Mouse (Mus musculus) heart, embryonic 11.5 days (tissue): ENCODE data around the gene Usp22. TPM values are rescaled to one million over a fixed set of nuclear protein-coding genes. Genes with fewer than 3 reads are reported as not detected.
"Not testable (repeated sequence)": the region's sequence is repeated elsewhere in the genome, so short reads cannot be mapped to it uniquely, and the experiment has no call there.

Source experiments
- ATAC-seq: fragments of 200-750 bp; cut with Nextera tagmentation; replicated peaks from 2 replicates; pipeline ENCODE4 v1.8.0; 2017; ENCODE audit warnings: moderate library complexity; ENCODE audit not compliant: insufficient number of reproducible peaks, low FRiP score, low TSS enrichment
- H3K27ac ChIP-seq: fragments of 300-500 bp; sonication (generic); 2 replicates; pipeline ENCODE4 v1.5.1; 2014; ENCODE audit warnings: mild to moderate bottlenecking, low read depth, low read length
- H3K27me3 ChIP-seq: fragments of 300-500 bp; sonication (generic); 2 replicates; pipeline ENCODE4 v1.6.1; 2014; ENCODE audit warnings: mild to moderate bottlenecking, low read length, mixed read lengths; ENCODE audit not compliant: control insufficient read depth, insufficient read depth
- H3K36me3 ChIP-seq: fragments of 300-500 bp; sonication (generic); 2 replicates; pipeline ENCODE4 v1.6.1; 2014; ENCODE audit warnings: mild to moderate bottlenecking, low read length, moderate library complexity, mixed read lengths; ENCODE audit not compliant: control insufficient read depth, insufficient read depth
- H3K4me1 ChIP-seq: fragments of 300-500 bp; sonication (generic); 2 replicates; pipeline ENCODE4 v1.6.1; 2014; ENCODE audit warnings: low read length; ENCODE audit not compliant: control insufficient read depth, insufficient read depth
- H3K4me2 ChIP-seq: fragments of 300-500 bp; sonication (generic); 2 replicates; pipeline ENCODE4 v1.6.1; 2014; ENCODE audit warnings: mild to moderate bottlenecking, moderate library complexity
- H3K4me3 ChIP-seq: fragments of 300-500 bp; sonication (generic); 2 replicates; pipeline ENCODE4 v1.5.1; 2014; ENCODE audit warnings: low read depth, low read length
- H3K9ac ChIP-seq: fragments of 300-500 bp; sonication (generic); 2 replicates; pipeline ENCODE4 v1.6.1; 2014; ENCODE audit warnings: mild to moderate bottlenecking, low read depth, low read length, moderate library complexity
- H3K9me3 ChIP-seq: fragments of 300-500 bp; sonication (generic); replicated peaks from 2 replicates; pipeline ENCODE4 v1.6.1; 2016; ENCODE audit warnings: low read length; ENCODE audit not compliant: control insufficient read depth
- WGBS: fragments of 180-500 bp; shearing (Covaris S2); extraction: QIAGEN DNeasy Blood & Tissue Kit; methylation state at CpG from one replicate; pipeline ENCODE4 v1.1.7; 2014; ENCODE audit not compliant: insufficient replicate concordance; 5-methylcytosine and 5-hydroxymethylcytosine counted together
- polyA plus RNA-seq: library from polyadenylated mRNA; unstranded; fragments of >200 nt; fragmentation: Nextera tagmentation; extraction: Ambion mirVana; gene quantifications from 2 replicates; pipeline ENCODE4 v1.2.1, GENCODE M21; 2014

Gene Usp22
- polyA plus RNA-seq, 1 experiment from 2014 or later, result 95.0 TPM

DNA sequence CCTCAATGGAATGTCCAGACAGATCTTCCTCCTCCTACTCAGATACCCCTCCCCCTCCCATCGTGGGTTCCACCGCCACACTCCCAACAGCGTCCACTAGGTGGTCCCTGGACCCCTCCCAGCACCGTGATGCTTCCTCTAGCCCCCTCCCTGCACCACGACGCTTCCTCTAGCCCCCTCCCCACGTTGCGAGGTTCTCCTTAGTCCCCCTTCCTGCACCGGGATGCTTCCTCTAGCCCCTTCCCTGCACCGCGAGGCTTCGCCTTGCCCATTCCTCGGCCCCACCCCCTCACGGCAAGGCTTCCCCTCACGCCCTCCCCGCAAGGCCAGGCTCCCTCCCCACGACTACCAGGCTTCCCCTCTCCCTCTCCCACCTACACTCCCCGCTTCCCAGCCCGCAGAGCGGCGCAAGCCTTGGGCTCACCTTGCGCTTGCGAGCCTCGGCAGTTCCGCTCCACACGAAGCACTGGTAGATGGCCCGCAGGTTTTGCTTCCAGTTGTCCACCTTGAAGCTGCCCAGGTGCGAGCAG, 499 bp downstream of the Usp22 start:
- peak; percentile 32 for ATAC-seq
- peak overlapping the region; percentile 73 for H3K4me2 ChIP-seq
- H3K9me3 ChIP-seq, result no peaks in the 10 kb centered on the region
- H3K36me3 ChIP-seq, result no peaks in the 10 kb centered on the region
- WGBS, result under 1% methylated on average over 28 of the region's 28 CpGs
- peak overlapping the region; percentile 94 for H3K27ac ChIP-seq
- H3K4me1 ChIP-seq, result peaks cover 13% of the 10 kb centered on the region
- peak overlapping the region; percentile 99 for H3K9ac ChIP-seq
- H3K4me3 ChIP-seq, result peak overlapping the region; percentile 97
- no peaks in the 10 kb centered on the region for H3K27me3 ChIP-seq

DNA sequence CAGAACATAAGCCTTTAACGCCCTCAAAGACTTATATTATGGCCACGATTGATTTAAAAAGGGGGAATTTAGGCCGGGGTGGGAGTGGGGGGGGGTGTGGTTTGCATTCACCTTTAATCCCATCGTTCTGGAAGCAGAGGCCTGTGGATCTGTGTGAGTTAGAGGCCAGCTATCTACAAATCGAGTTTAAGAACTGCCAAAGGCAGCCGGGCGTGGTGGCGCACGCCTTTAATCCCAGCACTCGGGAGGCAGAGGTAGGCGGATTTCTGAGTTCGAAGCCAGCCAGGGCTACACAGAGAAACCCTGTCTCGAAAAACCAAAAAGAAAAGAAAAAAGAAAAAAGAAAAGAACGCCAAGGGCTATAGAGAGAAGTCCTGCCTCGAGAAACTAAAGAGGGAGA, 1.4 kb downstream of the Usp22 start:
- H3K4me1 ChIP-seq, result peaks cover 16% of the 10 kb centered on the region
- H3K9me3 ChIP-seq, H3K27me3 ChIP-seq, H3K27ac ChIP-seq, H3K9ac ChIP-seq, ATAC-seq, H3K36me3 ChIP-seq: not testable (repeated sequence)
- peak overlapping the region; percentile 73 for H3K4me2 ChIP-seq
- 40% methylated on average over 15 of the region's 15 CpGs for WGBS
- peak overlapping the region; percentile 97 for H3K4me3 ChIP-seq

DNA sequence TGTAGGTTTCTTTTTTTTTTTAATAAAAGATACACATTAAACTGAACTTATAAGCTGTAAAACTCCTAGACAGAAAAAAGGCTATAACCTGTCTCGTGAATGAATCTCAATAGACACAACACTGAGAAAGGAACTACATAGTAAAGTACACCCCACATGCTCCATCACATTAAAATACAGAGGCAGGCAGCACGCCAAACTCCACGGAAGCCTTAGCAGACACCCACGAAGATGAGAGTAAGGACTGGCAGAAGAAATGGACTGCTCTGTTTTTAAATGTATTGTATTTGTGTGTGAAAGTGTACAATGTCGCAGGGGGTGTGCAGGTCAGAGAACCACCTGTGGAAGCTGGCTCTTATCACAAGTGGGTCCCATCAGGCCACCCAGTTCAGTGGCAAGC, 4.7 kb downstream of the Usp22 start:
- Histone ChIP-seq H3K9me3 (no peaks in the 10 kb centered on the region), H3K36me3 (peaks cover 9% of the 10 kb centered on the region), H3K27me3 (no peaks in the 10 kb centered on the region), H3K27ac (no peak overlapping the region; the same call in 1 of the 2 replicates), H3K9ac (no peak overlapping the region), H3K4me1 (peaks cover 16% of the 10 kb centered on the region), H3K4me2 (no peak overlapping the region), H3K4me3 (no peak overlapping the region)
- 89% methylated on average over 5 of the region's 5 CpGs for WGBS
- no peak for ATAC-seq

DNA sequence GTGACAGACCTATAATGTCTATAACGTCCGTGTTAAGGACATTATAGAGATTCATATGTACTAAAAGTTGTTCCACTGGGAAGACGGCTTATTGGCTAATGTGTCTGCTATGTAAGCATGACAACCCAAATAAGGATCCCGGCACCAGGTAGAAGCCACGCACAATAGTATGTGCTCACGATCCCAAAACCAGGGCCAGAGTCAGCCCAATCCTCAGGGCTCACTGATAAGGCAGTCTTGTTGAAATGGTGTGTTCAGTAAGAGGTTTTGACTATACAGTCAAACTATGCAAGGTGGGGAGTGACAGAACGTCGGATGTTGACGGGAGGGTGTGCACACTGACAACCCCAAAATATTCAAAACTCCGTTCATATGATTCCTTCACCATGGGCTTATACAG, 10.0 kb downstream of the Usp22 start:
- no peak overlapping the region for H3K9ac ChIP-seq
- H3K9me3 ChIP-seq, result no peaks in the 10 kb centered on the region
- 87% methylated on average over 10 of the region's 10 CpGs for WGBS
- H3K4me3 ChIP-seq, result no peak overlapping the region
- peaks cover 52% of the 10 kb centered on the region for H3K36me3 ChIP-seq
- H3K4me2 ChIP-seq, result no peak overlapping the region
- no peaks in the 10 kb centered on the region for H3K27me3 ChIP-seq
- H3K4me1 ChIP-seq, result peaks cover 2% of the 10 kb centered on the region; the same call in 1 of the 2 replicates
- ATAC-seq, result no peak
- H3K27ac ChIP-seq, result no peak overlapping the region

DNA sequence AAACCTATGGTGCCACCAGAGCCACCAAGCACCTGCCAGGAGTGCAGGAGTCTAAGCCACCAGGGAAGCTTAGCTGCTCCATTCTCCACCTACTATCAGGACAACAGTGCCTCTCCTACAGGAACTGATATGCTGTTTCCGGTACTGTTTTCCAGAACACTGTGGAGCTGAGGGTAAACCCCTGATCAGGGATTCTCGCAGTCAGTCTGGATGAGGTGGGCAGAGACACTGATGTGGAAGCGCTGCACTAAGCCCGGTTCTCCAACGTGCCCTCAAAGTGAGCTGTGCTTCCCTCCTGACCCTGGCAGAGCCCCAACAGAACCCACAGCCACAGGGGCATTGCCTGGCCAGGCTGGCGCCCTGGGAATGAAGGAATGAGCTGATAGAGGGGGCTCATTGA, 10.5 kb downstream of the Usp22 start:
- H3K27ac ChIP-seq, result no peak overlapping the region
- no peaks in the 10 kb centered on the region for H3K27me3 ChIP-seq
- H3K4me2 ChIP-seq, result no peak overlapping the region
- H3K4me3 ChIP-seq, result no peak overlapping the region
- 76% methylated on average over 6 of the region's 6 CpGs for WGBS
- no peak overlapping the region for H3K9ac ChIP-seq
- no peak for ATAC-seq
- no peaks in the 10 kb centered on the region for H3K9me3 ChIP-seq
- H3K36me3 ChIP-seq, result peaks cover 54% of the 10 kb centered on the region
- peaks cover 2% of the 10 kb centered on the region; the same call in 1 of the 2 replicates for H3K4me1 ChIP-seq

DNA sequence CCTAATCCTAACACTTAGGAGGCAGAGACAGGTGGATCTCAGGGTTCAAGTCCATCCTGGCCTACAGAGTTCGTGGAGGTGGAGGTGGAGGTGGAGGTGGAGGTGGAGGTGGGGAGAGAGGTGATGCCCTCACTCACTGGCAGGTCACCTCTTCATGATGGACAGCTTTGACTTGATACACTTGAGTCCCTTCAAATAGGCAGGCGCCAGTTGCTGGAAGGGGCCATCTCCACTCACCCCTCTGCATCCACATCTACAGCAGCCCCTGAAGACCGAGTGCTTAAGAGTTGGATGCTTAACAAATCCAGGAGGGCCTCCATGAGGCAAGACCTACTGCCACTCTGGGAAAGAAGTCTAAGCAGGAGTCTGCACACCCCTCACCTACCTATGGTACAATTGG, 11.5 kb downstream of the Usp22 start:
- peaks cover 61% of the 10 kb centered on the region for H3K36me3 ChIP-seq
- no peak overlapping the region for H3K9ac ChIP-seq
- no peak overlapping the region for H3K4me3 ChIP-seq
- no peak overlapping the region for H3K27ac ChIP-seq
- no peak for ATAC-seq
- 79% methylated on average over 3 of the region's 3 CpGs for WGBS
- H3K9me3 ChIP-seq, result no peaks in the 10 kb centered on the region
- H3K4me2 ChIP-seq, result no peak overlapping the region
- no peaks in the 10 kb centered on the region; the same call in 1 of the 2 replicates for H3K4me1 ChIP-seq
- H3K27me3 ChIP-seq, result no peaks in the 10 kb centered on the region

DNA sequence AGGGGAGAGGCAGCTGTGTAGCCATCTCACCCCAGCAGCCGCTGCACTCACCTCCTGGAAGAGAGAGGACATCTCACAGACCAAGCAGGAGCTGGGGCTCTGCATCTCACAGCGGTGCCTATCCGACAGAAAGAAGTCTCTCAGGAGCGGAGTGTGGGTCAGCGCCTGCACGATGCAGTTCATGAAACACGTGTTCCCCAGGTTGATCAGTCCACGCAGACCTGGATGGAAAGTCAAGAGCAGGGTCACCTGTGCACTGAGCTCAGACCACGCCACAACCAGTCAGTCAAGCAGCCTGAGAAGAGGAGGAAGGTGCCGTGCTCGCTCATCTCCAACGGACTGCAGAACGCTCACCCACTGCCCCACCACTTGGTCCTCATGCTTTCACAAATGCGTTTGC, 12.1 kb downstream of the Usp22 start:
- WGBS, result 93% methylated on average over 14 of the region's 14 CpGs
- no peaks in the 10 kb centered on the region; the same call in 1 of the 2 replicates for H3K4me1 ChIP-seq
- H3K27me3 ChIP-seq, result no peaks in the 10 kb centered on the region
- H3K36me3 ChIP-seq, result peaks cover 66% of the 10 kb centered on the region
- H3K9ac ChIP-seq, result no peak overlapping the region
- no peak overlapping the region for H3K4me3 ChIP-seq
- no peaks in the 10 kb centered on the region for H3K9me3 ChIP-seq
- no peak for ATAC-seq
- H3K4me2 ChIP-seq, result no peak overlapping the region
- no peak overlapping the region for H3K27ac ChIP-seq

DNA sequence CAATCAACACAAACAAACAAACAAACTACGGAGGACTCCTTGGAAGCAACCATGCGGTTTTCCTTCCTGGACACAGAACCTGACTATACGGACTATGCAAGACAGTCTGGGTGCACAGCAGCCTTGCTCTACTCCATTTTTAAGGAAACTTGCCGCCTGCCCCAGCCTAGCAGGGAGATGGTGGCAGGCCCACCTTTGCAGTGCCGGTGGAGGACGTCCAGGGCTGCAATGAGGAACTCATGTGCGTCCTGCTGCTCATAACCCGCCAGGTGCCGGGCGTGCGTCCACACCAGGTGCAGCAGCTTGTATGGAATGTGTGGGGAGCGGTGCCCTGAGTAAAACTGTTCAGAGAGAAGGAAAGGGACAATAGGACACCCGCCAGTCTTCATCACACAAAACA, 13.7 kb downstream of the Usp22 start:
- ATAC-seq, result no peak
- H3K36me3 ChIP-seq, result peaks cover 79% of the 10 kb centered on the region
- WGBS, result 92% methylated on average over 13 of the region's 13 CpGs

More for the DNA sequence above, 13.7 kb downstream of the Usp22 start:
- no peak overlapping the region for H3K27ac ChIP-seq
- H3K4me2 ChIP-seq, result no peak overlapping the region
- H3K4me1 ChIP-seq, result no peaks in the 10 kb centered on the region; the same call in 1 of the 2 replicates
- H3K4me3 ChIP-seq, result no peak overlapping the region
- no peaks in the 10 kb centered on the region for H3K9me3 ChIP-seq
- no peak overlapping the region for H3K9ac ChIP-seq
- H3K27me3 ChIP-seq, result no peaks in the 10 kb centered on the region
